Mouse (Mus musculus) G1E-ER4 (cell line): ENCODE data around the gene Tcap. TPM values are rescaled to one million over a fixed set of nuclear protein-coding genes. Genes with fewer than 3 reads are reported as not detected.

ENCODE experiments used
- GATA1 ChIP-seq: IDR thresholded peaks from one replicate; pipeline ENCODE4 v1.8.0; 2012; ENCODE audit warnings: low read length, inconsistent platforms
- polyA plus RNA-seq: library from polyadenylated mRNA; stranded (reverse); fragments of >175 nt; gene quantifications from 2 replicates; pipeline ENCODE4 v1.2.3, GENCODE M21; 2012

The Tcap gene
- polyA plus RNA-seq, 1 experiment = not detected

DNA sequence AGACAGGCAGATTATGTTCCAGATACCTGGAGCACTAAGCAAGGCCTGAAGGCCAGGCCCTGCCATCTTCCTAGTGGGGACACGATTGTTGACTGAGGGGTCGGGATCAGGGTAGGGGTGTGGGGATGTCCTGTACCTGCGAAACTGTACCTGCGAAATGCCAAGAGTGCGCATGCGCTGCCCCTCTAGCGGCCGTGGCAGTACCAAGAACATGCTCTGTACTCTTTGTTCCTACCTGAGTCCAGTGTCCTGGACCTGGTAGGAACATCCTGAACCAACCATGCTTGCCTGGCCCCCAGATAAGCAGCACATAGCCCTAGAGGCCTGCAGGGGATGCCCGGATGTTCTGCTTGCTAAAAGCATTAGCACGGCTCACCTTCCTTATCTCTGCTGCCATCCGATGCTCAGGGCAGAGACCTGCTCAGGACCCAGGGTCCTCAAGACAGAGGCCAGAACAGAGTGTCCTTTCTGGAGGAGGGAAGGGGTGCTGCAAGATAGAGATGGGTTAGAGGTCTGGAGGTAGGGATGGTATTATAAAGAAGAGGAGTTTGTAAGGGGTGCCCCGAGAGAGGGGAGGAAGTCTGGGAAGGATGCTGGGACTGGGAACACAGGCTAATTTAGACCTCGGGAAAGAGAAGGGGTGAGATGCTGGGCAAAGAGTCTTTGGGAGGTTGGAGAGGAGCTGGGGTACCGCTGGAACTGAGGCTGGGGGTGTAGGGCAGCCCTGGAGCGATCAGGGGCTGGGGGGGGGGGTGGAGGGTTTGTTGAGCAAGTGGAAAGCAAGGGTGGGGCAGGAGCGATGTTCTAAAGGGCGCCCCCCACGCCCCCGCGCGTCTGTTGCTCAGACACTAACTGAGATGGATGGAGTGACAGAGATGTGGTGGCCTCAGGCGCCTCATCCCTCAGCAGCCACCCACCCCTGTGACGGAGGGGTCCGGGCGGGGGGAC lies 2.3 kb downstream of the Tcap start, which contains the start of gene Pnmt:
TSS of gene Pnmt (plus strand) at position 813 of the 948 bp plus-strand sequence.
- TF ChIP-seq GATA1 = no peak

- TF ChIP-seq GATA1 = no peak
Observed at GRCm38 (mm10) chr11:98386596-98386995, 3.0 kb downstream of the Tcap start.

DNA sequence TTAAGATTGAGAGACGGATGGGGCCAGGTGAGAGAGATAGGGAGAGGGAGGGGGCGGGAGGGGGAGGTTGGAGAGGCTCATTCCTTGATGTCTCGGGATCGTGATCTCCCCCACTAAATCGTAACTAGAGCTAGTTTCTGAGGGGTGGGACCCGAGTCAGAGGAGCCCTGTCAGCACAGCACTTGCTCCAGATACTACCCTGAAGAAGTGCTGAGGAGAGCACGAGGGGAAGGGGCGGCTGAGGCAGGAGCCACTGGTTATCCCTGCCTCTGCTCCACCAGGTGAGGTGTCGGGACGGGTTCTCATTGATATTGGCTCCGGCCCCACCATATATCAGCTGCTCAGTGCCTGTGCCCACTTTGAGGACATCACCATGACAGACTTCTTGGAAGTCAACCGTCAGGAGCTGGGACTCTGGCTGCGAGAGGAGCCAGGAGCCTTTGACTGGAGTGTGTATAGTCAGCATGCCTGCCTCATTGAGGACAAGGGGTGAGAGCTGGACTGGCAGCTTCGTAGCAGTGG lies 3.5 kb downstream of the Tcap start:
- TF ChIP-seq GATA1 = no peak

- no peak for TF ChIP-seq GATA1
Observed at GRCm38 (mm10) chr11:98388282-98388681, 4.7 kb downstream of the Tcap start.

- TF ChIP-seq GATA1 = no peak
Observed at GRCm38 (mm10) chr11:98389221-98389780, 5.7 kb downstream of the Tcap start.

GRCm38 (mm10) chr11:98390141-98390540 lies 6.5 kb downstream of the Tcap start:
- TF ChIP-seq GATA1 = no peak

- no peak for TF ChIP-seq GATA1
Observed at GRCm38 (mm10) chr11:98392034-98392433, 8.4 kb downstream of the Tcap start.

DNA sequence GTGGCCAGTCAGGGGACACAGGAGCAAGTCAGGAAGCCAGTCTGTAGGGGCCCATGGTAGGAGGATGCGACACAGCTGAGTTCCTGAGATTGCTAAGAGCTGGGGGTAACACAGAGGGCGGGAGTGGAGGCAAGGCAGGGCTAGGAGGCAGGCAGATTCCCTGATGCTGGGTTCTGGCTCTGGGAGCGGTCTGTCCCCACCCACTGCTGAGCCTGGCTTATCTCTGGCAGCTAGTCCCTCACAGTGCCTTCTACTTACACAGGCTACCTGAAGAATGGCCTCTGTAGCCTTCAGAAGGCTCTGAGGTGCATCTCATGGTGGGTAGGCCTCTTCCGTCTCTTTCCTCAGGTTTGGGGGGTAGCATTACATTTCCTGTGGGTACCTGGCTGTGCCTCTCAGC lies 9.0 kb downstream of the Tcap start:
- no peak for TF ChIP-seq GATA1

GRCm38 (mm10) chr11:98393317-98393716 lies 9.7 kb downstream of the Tcap start:
- TF ChIP-seq GATA1 = no peak

GRCm38 (mm10) chr11:98394301-98394700 lies 10.7 kb downstream of the Tcap start:
- no peak for TF ChIP-seq GATA1

DNA sequence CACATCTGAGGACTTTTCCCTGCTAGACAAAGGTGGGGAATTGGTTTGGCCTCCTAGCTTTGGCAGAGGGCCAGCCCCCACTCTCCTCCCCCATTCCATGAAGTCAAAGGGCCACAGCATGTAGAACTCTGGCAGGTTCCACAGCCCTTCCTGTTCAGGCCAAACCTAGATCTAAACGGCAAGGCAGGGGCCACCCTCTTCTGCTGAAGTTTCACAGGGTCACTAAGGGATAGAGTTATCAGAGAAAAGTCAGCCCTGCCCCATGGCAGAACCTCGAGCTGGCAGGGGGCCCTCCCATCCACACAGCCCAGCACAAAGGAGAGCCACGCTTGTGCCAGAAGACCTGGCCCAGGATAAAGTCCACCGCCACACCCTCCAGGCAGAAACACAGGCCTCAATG lies 11.4 kb downstream of the Tcap start:
- no peak for TF ChIP-seq GATA1

- TF ChIP-seq GATA1 = no peak
Observed at GRCm38 (mm10) chr11:98397946-98398345, 14.3 kb downstream of the Tcap start.

- TF ChIP-seq GATA1 = no peak
Observed at GRCm38 (mm10) chr11:98400161-98400726, 16.6 kb downstream of the Tcap start, which contains the start of gene Pgap3. Gene Pgap3 (minus strand): TSS chr11:98400490.

DNA sequence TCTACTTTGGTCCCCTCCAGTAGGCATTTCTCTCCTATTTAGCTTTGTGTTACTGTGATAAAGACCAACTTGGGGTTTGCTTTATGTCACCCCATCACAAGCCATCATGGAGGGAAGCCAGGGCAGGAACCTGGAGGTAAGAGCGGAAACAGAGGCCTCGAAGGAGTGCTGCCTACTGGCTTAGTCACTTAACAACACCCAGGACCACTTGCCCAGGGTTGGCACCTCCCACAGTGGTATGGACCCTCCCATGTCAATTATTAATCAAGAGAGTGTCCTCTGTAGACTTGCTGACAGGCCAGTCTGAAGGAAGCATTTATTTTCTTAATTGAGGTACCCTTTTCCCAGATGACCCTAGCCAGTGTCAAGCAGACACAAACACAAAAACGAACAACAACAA lies 17.2 kb downstream of the Tcap start:
- TF ChIP-seq GATA1 = no peak

- TF ChIP-seq GATA1 = no peak
Observed at GRCm38 (mm10) chr11:98406621-98407020, 23.0 kb downstream of the Tcap start.

DNA sequence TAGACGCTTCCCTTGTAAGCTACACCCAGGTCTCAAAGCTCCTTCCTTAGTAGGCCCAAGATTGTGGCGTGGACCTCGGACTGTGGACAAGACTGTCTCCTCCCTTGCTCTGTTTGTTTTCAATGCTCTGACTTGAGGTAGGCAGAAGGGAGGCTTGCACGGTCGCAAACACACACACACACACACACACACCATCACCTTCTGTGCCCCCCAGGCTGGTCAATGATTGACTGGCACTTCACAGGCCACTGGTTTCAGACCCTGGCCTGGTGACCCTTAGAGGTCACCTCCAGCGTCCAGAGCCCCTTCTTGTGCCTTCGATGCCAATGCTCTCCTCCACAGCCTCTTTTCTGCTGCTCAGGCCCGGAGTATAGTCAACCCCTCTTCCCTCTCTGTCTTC lies 25.3 kb downstream of the Tcap start:
- TF ChIP-seq GATA1 = no peak
